Mouse (Mus musculus) adrenal gland, adult 18-20 months (tissue): ENCODE data around the gene Vps8. TPM values are rescaled to one million over a fixed set of nuclear protein-coding genes. Genes with fewer than 3 reads are reported as not detected.
A peak's percentile ranks its signal among the peaks of the same experiment; 100 is the strongest.

Experiments used
- DNase-seq, 2 experiments: peaks; one replicate each; pipeline ENCODE4 v3.0.0; 2021 to 2022; ENCODE audit warnings: low spot score in 2 of 2
- total RNA-seq, 2 experiments: library from RNA; stranded (reverse); gene quantifications; 1 replicate in 1 of 2; 2 replicates in 1 of 2; pipeline ENCODE4 v1.2.3; 2021

Gene Vps8
- total RNA-seq, 2 experiments from 2014 or later, result 19.2 to 19.5 TPM

GRCm38 (mm10) chr16:21402068-21402467 lies 20.9 kb upstream of the Vps8 start:
- DNase-seq, result no peak

DNA sequence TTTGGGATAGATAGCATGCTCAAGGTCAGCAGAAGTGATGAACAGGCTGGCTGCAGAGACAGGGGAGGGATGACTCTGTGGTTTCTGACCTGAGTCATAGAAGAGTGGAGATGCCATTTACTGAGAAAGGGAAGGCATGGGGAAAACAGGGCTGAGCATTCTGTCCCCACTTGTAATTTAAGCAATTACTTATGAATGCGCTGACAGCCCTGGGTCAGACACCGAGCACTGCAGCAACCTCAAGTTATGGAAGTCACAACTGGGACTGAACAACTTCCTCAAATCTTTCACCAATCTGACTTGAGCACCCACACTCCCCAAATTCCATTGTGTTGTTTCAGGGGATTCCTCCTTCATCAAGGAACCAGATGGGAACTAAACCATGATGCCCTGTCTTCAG lies 19.5 kb upstream of the Vps8 start:
- no peak for DNase-seq

DNA sequence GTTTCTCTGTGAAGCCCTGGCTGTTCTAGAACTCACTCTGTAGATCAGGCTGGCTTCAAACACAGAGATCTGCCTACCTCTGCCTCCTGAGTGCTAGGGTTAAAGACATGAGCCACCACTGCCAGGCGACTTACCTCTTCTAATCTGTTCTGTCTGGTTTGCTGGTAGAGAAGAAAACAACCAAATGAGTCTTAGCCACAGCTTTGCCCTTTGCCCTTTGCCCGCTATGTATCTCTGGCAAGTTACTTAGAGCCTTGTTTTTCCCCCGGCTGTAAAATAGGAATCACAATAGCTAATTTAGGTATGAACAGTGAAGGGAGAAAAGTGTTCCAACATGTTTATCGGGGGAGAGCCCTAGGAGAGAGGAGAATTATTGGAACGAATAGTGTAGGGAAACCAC lies 18.3 kb upstream of the Vps8 start:
- no peak for DNase-seq

- no peak for DNase-seq
These were observed 17.5 kb upstream of the Vps8 start for GRCm38 (mm10) chr16:21405224-21405969.

DNA sequence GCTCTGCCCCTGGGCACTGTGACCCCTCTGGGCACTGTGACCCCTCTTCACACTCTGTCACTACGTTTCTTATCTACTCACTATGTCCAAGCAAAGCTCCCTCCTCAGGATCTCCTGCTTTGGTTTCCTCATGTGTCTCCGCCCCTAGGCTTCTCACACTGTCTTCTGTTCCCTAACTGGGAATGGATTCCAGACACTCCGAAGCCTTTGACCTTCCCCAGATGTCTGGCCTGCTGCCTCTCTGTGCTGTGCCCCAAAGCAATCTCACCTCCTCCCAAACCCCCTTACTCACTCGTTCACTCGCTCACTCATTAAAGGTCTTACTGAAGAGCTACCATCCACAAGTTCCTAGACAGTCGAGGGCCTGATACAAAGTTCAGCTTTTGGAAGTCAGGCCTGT lies 16.8 kb upstream of the Vps8 start:
- DNase-seq, result no peak

- DNase-seq, result no peak
These were observed 11.1 kb upstream of the Vps8 start for GRCm38 (mm10) chr16:21411779-21412178.

- peak; percentile 63 to 64 for DNase-seq
These were observed 10.3 kb upstream of the Vps8 start for GRCm38 (mm10) chr16:21412593-21413047.

GRCm38 (mm10) chr16:21413819-21414218 lies 9.1 kb upstream of the Vps8 start:
- DNase-seq, result no peak

DNA sequence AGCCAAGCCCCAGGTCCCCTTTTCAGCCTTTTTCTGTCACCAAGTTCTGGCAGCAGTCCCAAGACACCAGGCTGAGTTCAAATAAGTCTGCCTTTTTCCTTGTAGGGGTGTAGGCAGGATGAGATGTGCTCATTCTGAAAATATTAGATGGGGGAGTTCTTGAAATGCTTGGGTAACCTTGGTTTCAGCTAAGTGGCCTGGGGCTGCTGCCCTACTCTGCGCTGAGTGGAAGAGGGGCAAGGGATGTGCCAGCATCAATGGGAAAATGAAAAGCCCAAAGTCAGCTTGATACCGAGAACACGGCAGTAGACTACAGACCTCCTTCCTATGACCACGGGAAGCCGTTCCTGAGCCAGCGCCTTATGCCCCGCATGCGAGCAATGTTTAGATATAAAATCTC lies 7.8 kb upstream of the Vps8 start:
- no peak for DNase-seq

- DNase-seq, result no peak
These were observed 4.9 kb upstream of the Vps8 start for GRCm38 (mm10) chr16:21418012-21418411.

- no peak for DNase-seq
These were observed 610 bp downstream of the Vps8 start for GRCm38 (mm10) chr16:21423546-21423910.

DNA sequence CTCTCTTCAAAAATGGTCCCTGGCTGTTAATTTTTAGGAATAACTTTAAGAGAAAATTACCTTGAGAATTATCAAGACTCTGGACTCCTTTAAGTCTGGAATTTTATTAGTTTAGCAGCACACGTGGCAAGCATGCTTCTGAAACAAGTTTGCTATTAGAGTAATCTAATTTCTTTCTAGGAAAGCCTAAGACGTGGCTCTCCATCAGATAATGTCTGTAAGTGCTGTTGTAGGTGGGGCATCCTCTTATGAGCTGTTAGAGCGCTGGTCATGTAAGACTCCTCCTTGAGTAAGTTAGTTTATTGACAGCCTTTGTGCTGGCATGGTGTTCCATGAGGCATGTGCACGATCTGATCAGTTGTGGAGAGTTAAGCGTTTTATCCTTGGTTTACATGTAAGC lies 5.2 kb downstream of the Vps8 start:
- no peak for DNase-seq

DNA sequence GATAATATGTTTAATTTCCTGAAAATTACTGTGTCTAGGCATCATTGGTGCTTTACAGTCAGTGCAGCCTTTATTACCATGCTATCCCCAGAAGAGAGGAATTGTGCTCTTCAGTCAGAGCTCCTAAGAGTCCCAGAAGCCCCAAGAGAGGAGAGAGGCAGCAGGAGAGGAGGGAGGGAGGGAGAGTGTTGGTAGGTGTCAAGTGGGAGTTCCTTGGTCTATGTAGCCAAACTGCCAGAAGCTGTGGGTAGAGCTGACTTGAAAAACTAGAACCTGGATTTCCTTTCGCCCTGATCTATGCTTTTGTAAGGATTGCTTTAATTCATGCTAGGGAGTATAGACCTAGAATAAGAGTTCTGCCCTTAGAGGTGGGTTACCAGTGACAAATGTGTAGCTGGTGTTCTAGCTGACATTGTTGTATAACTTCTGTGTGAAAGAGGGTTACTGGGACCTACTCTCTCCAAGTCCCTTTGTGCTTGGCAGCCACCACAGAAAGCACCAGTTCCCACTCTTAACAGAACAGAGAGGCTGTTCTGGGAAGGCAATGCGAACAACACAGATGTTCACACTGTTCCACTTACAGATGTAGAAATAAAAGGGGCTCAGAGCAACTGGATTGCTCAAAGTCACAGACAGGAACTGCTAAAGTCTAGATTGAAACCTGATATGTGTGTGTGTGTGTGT lies 7.6 kb downstream of the Vps8 start:
- DNase-seq, result no peak

DNA sequence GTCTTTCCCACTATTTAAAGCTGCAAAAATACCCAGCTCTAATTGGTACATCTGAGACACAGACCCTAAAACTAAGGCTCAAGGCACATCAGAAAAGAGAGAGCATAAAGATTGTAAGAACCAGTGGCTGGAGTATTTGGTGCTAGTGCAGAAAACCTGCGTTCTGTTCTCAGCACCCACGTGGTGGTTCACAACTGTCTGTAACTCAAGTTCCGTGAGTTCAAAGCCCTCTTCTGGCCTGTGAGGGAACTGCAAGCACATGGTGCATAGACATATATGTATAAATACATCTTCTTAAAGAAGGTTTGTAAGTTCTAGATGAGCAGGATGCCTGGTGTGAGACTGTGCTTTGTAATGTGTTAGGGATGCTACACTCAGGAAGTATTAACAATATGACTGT lies 8.7 kb downstream of the Vps8 start:
- no peak for DNase-seq

GRCm38 (mm10) chr16:21433543-21433942 lies 10.6 kb downstream of the Vps8 start:
- no peak for DNase-seq

DNA sequence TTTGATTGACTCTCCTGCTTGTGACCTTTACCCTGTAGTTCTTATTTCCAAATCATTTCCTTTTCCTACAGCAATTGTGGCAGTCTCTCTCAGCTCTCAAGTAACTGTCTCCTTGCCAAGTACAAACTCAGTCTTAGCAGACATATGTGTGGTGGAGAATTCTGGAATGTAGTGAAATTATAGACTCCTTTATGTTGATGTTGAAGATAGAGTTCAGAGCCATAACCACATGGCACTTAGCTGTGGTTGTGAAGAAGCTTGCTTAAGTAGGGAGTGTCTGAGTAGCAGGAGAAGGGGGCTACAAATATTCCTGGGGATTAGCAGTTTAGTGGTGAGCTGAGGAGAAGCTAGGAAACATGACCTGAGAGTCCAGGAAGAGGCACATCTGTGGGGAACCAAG lies 18.1 kb downstream of the Vps8 start:
- DNase-seq, result no peak

DNA sequence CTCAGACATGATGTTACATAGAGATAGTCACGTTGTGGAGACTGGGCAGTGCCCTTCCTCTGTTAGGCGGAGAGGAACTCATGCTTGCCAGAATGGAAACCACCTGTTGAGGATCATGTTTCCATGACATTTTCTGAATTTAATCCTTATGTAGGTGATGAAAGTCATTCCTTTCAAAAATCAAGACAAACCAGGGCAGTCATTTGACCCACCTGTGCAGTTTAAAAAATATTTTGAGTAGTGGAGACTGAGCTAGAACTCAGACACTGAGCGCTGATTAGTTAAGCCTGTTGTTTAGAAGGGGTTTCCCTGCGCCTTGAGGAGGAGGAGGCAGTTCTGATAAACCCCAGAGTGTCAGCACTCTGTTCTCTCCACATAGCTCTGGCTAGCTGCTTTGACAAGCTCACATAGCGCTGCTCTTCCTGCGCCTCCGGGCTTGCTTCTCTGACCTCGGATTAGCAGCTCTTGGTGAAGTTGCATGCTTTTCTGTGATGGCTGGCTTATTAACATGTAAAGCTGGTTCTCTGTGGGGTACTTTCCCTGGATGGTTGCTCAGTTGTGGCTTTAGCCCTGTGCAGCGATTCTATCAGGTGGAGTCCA lies 22.2 kb downstream of the Vps8 start:
- DNase-seq, result no peak

DNA sequence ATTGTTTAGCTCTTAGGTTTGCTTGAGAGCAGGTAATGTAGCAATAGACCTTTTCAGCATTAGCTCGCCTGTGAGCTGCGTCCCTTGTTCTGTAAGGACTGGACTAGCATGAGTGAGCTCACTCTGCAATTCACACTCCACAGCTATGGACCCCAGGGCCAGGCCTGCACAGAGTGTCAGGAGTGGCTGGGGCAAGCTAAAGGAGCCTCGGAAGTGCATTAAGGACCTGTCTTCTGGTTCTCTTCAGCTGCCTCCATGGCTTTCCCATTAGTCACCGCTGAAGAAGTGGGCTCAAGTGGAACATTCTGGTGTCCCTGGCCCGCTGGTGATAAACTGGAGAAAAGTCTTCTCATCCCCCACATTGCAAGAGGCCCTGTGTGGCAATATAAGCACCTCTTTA lies 24.5 kb downstream of the Vps8 start:
- no peak for DNase-seq

DNA sequence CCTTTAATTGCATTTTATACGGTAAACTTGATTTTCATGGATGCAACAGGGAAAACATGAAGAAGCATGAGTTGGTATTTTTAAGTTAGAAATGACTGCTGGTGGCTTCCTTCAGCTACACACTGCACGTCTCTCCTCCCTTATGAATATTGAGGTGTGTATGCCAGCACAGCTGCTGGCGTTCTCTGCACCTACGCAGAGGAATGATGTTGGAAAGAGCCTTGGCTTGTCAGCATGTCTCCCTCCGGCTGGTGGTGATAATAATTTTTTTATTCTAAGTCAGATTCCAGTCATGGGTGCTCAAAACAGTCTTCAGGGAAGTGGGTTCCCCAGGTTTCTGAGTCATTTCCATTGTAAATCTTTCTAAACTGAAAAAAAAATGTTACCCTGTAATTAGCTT lies 25.5 kb downstream of the Vps8 start:
- DNase-seq, result no peak

GRCm38 (mm10) chr16:21449890-21450289 lies 27.0 kb downstream of the Vps8 start:
- no peak for DNase-seq

GRCm38 (mm10) chr16:21452569-21452968 lies 29.7 kb downstream of the Vps8 start:
- DNase-seq, result no peak

GRCm38 (mm10) chr16:21457639-21458369 lies 34.9 kb downstream of the Vps8 start:
- no peak for DNase-seq
